Mouse (Mus musculus) T-cell, adult 2 months (primary cell): ENCODE data around the gene Gm21972.

ENCODE experiments used
- DNase-seq: peaks from one replicate; pipeline ENCODE4 v3.0.0; 2022; ENCODE audit warnings: low spot score

Gm21972 gene

GRCm38 (mm10) chr1:86161061-86161460, 27.6 kb downstream of the Gm21972 start:
- no peak for DNase-seq

- DNase-seq = no peak
Observed at GRCm38 (mm10) chr1:86174602-86175001, 41.2 kb downstream of the Gm21972 start.

GRCm38 (mm10) chr1:86176066-86176465, 42.6 kb downstream of the Gm21972 start:
- no peak for DNase-seq

GRCm38 (mm10) chr1:86178462-86179253, 45.2 kb downstream of the Gm21972 start:
- DNase-seq = peak; percentile 78

GRCm38 (mm10) chr1:86182004-86182709, 48.7 kb downstream of the Gm21972 start:
- no peak for DNase-seq

GRCm38 (mm10) chr1:86183577-86184263, 50.3 kb downstream of the Gm21972 start:
- no peak for DNase-seq

GRCm38 (mm10) chr1:86186762-86187161, 53.3 kb downstream of the Gm21972 start:
- DNase-seq = no peak

- no peak for DNase-seq
Observed at GRCm38 (mm10) chr1:86187856-86188255, 54.4 kb downstream of the Gm21972 start.

- DNase-seq = no peak
Observed at GRCm38 (mm10) chr1:86188271-86188670, 54.8 kb downstream of the Gm21972 start.

- no peak for DNase-seq
Observed at GRCm38 (mm10) chr1:86189034-86189702, 55.7 kb downstream of the Gm21972 start.

GRCm38 (mm10) chr1:86190843-86191242, 57.4 kb downstream of the Gm21972 start:
- no peak for DNase-seq

GRCm38 (mm10) chr1:86194044-86194443, 60.6 kb downstream of the Gm21972 start:
- DNase-seq = no peak

GRCm38 (mm10) chr1:86198276-86198675, 64.8 kb downstream of the Gm21972 start:
- no peak for DNase-seq

- DNase-seq = no peak
Observed at GRCm38 (mm10) chr1:86199026-86199425, 65.6 kb downstream of the Gm21972 start.

GRCm38 (mm10) chr1:86201312-86201711, 67.9 kb downstream of the Gm21972 start:
- no peak for DNase-seq

- DNase-seq = no peak
Observed at GRCm38 (mm10) chr1:86202617-86203219, 69.3 kb downstream of the Gm21972 start.

GRCm38 (mm10) chr1:86210676-86211075, 77.2 kb downstream of the Gm21972 start:
- no peak for DNase-seq

- no peak for DNase-seq
Observed at GRCm38 (mm10) chr1:86211498-86211897, 78.1 kb downstream of the Gm21972 start.
